In the genomic region with DNA sequence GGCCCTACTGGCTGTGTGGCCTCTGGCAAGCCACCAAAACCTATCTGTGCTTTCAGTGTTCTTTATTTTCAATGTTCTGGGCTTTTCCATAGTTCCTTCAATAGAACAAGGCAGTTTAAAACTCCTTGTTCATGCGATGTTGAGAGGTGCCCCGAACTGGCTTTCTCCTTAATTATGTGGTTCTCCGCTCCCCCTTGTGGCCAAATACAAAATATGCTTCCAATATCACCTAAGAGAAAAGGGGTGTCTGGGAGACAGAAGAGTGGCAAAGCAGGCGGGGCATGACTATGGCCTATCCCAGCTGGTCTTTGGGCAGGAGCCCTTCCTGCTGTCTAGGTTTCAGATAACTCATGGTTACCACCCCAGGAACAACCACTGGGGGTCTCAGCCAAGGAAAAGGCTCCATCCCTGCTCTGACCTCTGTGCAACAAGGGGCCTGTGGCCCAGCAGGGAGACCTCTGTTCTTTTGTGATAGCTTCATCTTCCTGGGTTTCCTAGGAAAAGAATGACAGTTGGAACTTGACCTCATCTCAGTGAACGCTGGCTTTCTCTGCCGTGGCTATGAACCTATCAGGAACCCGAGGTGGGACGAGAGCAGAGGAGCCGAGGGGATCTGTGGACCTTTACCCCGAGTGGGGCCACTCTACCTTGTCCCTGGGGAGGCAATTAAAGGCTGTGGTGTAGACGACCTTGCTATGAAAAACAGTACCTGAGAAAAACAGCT, we compare ENCODE assay signal across 9 mouse cellular contexts. TPM values are rescaled to one million over a fixed set of nuclear protein-coding genes. Genes with fewer than 3 reads are reported as not detected.
A peak's percentile ranks its signal among the peaks of the same experiment; 100 is the strongest.
DNase-seq lines count a peak whose midpoint lies in the region; ATAC-seq and TF ChIP-seq lines count a peak whose summit lies in the region.
"Had no signal": no experiment of that assay in that cellular context is flagged by ENCODE, and none has a peak within 500 bp of the region (broad histone marks: within the 10 kb centered on the region; RNA-seq: fewer than 3 reads in every experiment).

No protein-coding gene starts in this region.

- no peaks in the 10 kb centered on the region for H3K27me3 ChIP-seq in lung, embryonic 14.5 days (ENCODE audit: insufficient read depth, low read length)
- H3K27me3 ChIP-seq in forebrain, embryonic 13.5 days: no peaks in the 10 kb centered on the region

- H3K27ac ChIP-seq in lung, embryonic 14.5 days (ENCODE audit: low read depth): no peak overlapping the region
- H3K27ac ChIP-seq in cortical plate, adult 2 months (ENCODE audit: insufficient read depth, low read length): no peak overlapping the region
- H3K27ac ChIP-seq in forebrain, embryonic 13.5 days: no peak overlapping the region

- ATAC-seq in lung, embryonic 14.5 days (ENCODE audit: insufficient read depth): no peak
- ATAC-seq in megakaryocyte-erythroid progenitor cell, adult 5-6 weeks (replicated peaks; ENCODE audit: low FRiP score, low TSS enrichment, poor library complexity, severe bottlenecking): peak; percentile 56; the same call in 1 of the 2 replicates
- ATAC-seq in forebrain, embryonic 13.5 days: no peak

- no peak overlapping the region for H3K9ac ChIP-seq in lung, embryonic 14.5 days
- no peak overlapping the region for H3K9ac ChIP-seq in forebrain, embryonic 13.5 days

- no peak overlapping the region for H3K4me2 ChIP-seq in lung, embryonic 14.5 days
- no peak overlapping the region for H3K4me2 ChIP-seq in forebrain, embryonic 13.5 days

- peak; percentile 23 for DNase-seq in gastrocnemius, adult 18-20 months (ENCODE audit: low spot score)
- no peak for DNase-seq in gastrocnemius, postnatal 25 days
- peak; percentile 79 for DNase-seq in lung, embryonic 14.5 days
- DNase-seq in lung, adult 2 months: no peak
- DNase-seq in adrenal gland, adult 8-10 months: no peak

- WGBS in lung, embryonic 14.5 days: 58% methylated on average over 11 of the region's 11 CpGs
- WGBS in lung, adult 2 months: 60% methylated on average over 11 of the region's 11 CpGs
- WGBS in forebrain, embryonic 13.5 days: 61% methylated on average over 11 of the region's 11 CpGs

- no peaks in the 10 kb centered on the region for H3K4me1 ChIP-seq in lung, embryonic 14.5 days (ENCODE audit: insufficient read depth)
- H3K4me1 ChIP-seq in lung, adult 2 months (ENCODE audit: control insufficient read depth, insufficient read depth, low read length): no peaks in the 10 kb centered on the region
- H3K4me1 ChIP-seq in cortical plate, adult 2 months (ENCODE audit: control insufficient read depth, insufficient read depth, low read length): no peaks in the 10 kb centered on the region
- H3K4me1 ChIP-seq in forebrain, embryonic 13.5 days: no peaks in the 10 kb centered on the region

- H3K4me3 ChIP-seq in lung, embryonic 14.5 days (ENCODE audit: low read depth, low read length): no peak overlapping the region
- no peak overlapping the region for H3K4me3 ChIP-seq in lung, adult 2 months (replicated peaks; ENCODE audit: extremely low read depth, low read depth, low read length)
- no peak overlapping the region for H3K4me3 ChIP-seq in cortical plate, adult 2 months (ENCODE audit: insufficient read depth, low read length)
- H3K4me3 ChIP-seq in forebrain, embryonic 13.5 days: no peak overlapping the region

- no peaks in the 10 kb centered on the region for H3K36me3 ChIP-seq in lung, embryonic 14.5 days (ENCODE audit: insufficient read depth)
- H3K36me3 ChIP-seq in forebrain, embryonic 13.5 days (ENCODE audit: poor library complexity, severe bottlenecking): no peaks in the 10 kb centered on the region

- no peaks in the 10 kb centered on the region for H3K9me3 ChIP-seq in lung, embryonic 14.5 days (ENCODE audit: low read depth, low read length)
- H3K9me3 ChIP-seq in forebrain, embryonic 13.5 days (replicated peaks): no peaks in the 10 kb centered on the region

- TF ChIP-seq POLR2A in lung, adult 2 months (IDR thresholded peaks at IDR 0.05; ENCODE audit: borderline replicate concordance, extremely low read depth, low read depth, low read length): no peak
- TF ChIP-seq POLR2A in cortical plate, adult 2 months (IDR thresholded peaks at IDR 0.05; ENCODE audit: extremely low read depth, insufficient read depth, low read length): no peak

- peak; percentile 68 for TF ChIP-seq CTCF in lung, embryonic 14.5 days (IDR thresholded peaks at IDR 0.05; ENCODE audit: low read depth)
- no peak for TF ChIP-seq CTCF in lung, adult 2 months (IDR thresholded peaks at IDR 0.05; ENCODE audit: insufficient read depth, low read length)
- peak; percentile 44 for TF ChIP-seq CTCF in cortical plate, adult 2 months (IDR thresholded peaks at IDR 0.05; ENCODE audit: extremely low read depth, insufficient read depth, low read length)

RNA-seq across cellular contexts. Expression of a gene that starts 7.5 kb away (rescaled TPM):
- total RNA-seq in gastrocnemius, adult 18-20 months (2021): under 1 TPM in 1 of 2 experiments, not detected in 1; 0.19 TPM
- total RNA-seq in gastrocnemius, postnatal 25 days (2021): under 1 TPM in 1 of 2 experiments, not detected in 1; 0.15 TPM
- polyA plus RNA-seq in lung, embryonic 14.5 days (2014; fragmentation: Nextera tagmentation; extraction: Ambion mirVana): not detected in 2 replicates
- polyA plus RNA-seq in lung, adult 2 months (2012; rRNA removed): 0.04 TPM in 1 of 2 replicates, not detected in the other
- polyA plus RNA-seq in cortical plate, adult 2 months (2012; rRNA removed): not detected in 2 replicates
- total RNA-seq in megakaryocyte-erythroid progenitor cell, adult 5-6 weeks (2014; fragmentation: Nextera tagmentation): not detected in 2 replicates
- not detected in 2 replicates for total RNA-seq in megakaryocyte-erythroid progenitor cell, adult 5-6 weeks (2017)
- polyA plus RNA-seq in forebrain, embryonic 13.5 days (2015; fragmentation: Nextera tagmentation; extraction: Ambion mirVana): not detected in 2 replicates
- not detected for total RNA-seq in adrenal gland, adult 8-10 months (2022)
- total RNA-seq: layer of hippocampus, adult 18-20 months had no signal

RNA-seq across cellular contexts. Expression of a gene that starts 41.3 kb away (rescaled TPM):
- 1 to 10 TPM; 2.6 to 8.1 TPM for total RNA-seq in gastrocnemius, adult 18-20 months (2021)
- total RNA-seq in gastrocnemius, postnatal 25 days (2021): 1 to 10 TPM; 4.9 to 5.0 TPM
- 7.2 and 7.3 TPM in 2 replicates for polyA plus RNA-seq in lung, embryonic 14.5 days (2014; fragmentation: Nextera tagmentation; extraction: Ambion mirVana)
- polyA plus RNA-seq in lung, adult 2 months (2012; rRNA removed): 38.4 and 49.3 TPM in 2 replicates
- 4.4 and 4.6 TPM in 2 replicates for polyA plus RNA-seq in cortical plate, adult 2 months (2012; rRNA removed)
- not detected in 2 replicates for total RNA-seq in megakaryocyte-erythroid progenitor cell, adult 5-6 weeks (2014; fragmentation: Nextera tagmentation)
- not detected in 2 replicates for total RNA-seq in megakaryocyte-erythroid progenitor cell, adult 5-6 weeks (2017)
- polyA plus RNA-seq in forebrain, embryonic 13.5 days (2015; fragmentation: Nextera tagmentation; extraction: Ambion mirVana): 1.8 and 2.1 TPM in 2 replicates
- total RNA-seq in adrenal gland, adult 8-10 months (2022): 10 to 100 TPM; 17.4 to 34.0 (median 28.1) TPM

Comparison
In these comparisons a context has a peak if more than half of its experiments do, and no peak if none do; other contexts are left out.
1. DNase-seq: peak in gastrocnemius, adult 18-20 months (single experiment) and lung, embryonic 14.5 days (single experiment); none in gastrocnemius, postnatal 25 days (single experiment), lung, adult 2 months (single experiment) and adrenal gland, adult 8-10 months (single experiment).